Mouse (Mus musculus): ENCODE results near the gene Spc25. TPM values are rescaled to one million over a fixed set of nuclear protein-coding genes. Genes with fewer than 3 reads are reported as not detected.

Spc25 gene
- total and polyA plus RNA-seq, 3 experiments: 19.4 to 112 (median 101) TPM

DNA sequence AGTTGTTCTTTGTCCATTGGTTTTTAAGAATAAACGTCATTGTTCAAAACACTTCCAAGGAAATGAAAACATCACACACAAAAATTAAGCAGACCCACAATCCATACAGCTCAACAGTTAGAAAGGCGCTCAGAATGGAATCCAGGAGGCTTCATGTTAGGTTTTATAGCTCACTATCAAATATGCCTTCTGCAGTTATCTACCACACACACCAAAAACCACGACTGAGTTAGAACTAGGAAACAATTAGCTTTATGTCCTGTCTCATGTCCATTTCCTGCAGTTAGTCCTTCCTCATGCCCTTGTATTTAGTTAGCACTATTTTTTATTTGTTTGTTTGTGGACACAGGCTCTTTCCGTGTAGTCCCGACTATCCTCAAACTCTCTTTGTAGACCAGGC lies 14.9 kb downstream of the Spc25 start:
- Histone ChIP-seq H3K36me3 (replicated peaks) (peaks cover 65% of the 10 kb centered on the region), H3K9me3 (replicated peaks) (no peaks in the 10 kb centered on the region), H3K27me3 (ENCODE audit: insufficient read depth, low read length) (no peaks in the 10 kb centered on the region), H3K4me1 (ENCODE audit: insufficient read depth, low read depth, low read length) (no peaks in the 10 kb centered on the region; the same call in 1 of the 2 replicates), H3K4me3 (ENCODE audit: low read depth, low read length) (no peak overlapping the region)
- TF ChIP-seq GATA1 (IDR thresholded peaks at IDR 0.05; ENCODE audit: borderline replicate concordance, low read length): no peak
- no peak for TF ChIP-seq CTCF (IDR thresholded peaks at IDR 0.05; ENCODE audit: low read depth, low read length)
- TF ChIP-seq GATA2 (IDR thresholded peaks at IDR 0.05; ENCODE audit: borderline replicate concordance, low read depth, low read length): no peak
- TF ChIP-seq POLR2AphosphoS5 (IDR thresholded peaks at IDR 0.05; ENCODE audit: insufficient replicate concordance, low read depth, low read length): no peak
- TF ChIP-seq TAL1 (conservative IDR thresholded peaks at IDR 0.05; ENCODE audit: low read depth, low read length): no peak
- no peak for DNase-seq (ENCODE audit: low spot score)
- no peak for ATAC-seq (ENCODE audit: extremely low read depth, insufficient number of reproducible peaks, low FRiP score, poor library complexity, severe bottlenecking)

DNA sequence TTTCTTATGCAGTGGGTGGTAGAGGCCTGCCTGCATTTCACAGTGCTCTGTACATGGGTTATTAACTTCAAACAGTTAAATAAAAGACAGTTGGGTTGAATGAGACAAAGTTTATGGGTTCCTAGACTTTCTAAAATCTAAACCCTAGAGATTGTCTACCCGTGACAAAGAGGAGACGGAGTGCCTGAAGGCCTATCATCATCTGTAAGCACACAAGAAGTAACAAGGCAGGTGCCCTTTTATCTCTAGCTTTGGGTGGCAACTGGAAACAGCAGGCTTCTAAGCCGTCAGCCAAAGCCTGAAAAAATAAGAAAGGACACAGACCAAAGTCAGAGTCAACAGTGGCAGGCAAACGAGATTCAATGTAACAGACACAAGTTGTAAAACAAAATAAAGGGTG lies 16.8 kb downstream of the Spc25 start:
- Histone ChIP-seq H3K4me1 (ENCODE audit: insufficient read depth, low read depth, low read length) (no peaks in the 10 kb centered on the region; the same call in 1 of the 2 replicates), H3K4me3 (ENCODE audit: low read depth, low read length) (no peak overlapping the region), H3K36me3 (replicated peaks) (peaks cover 51% of the 10 kb centered on the region), H3K27me3 (ENCODE audit: insufficient read depth, low read length) (no peaks in the 10 kb centered on the region), H3K9me3 (replicated peaks) (no peaks in the 10 kb centered on the region)
- ATAC-seq (ENCODE audit: extremely low read depth, insufficient number of reproducible peaks, low FRiP score, poor library complexity, severe bottlenecking) (no peak), DNase-seq (ENCODE audit: low spot score) (no peak)
- TF ChIP-seq POLR2AphosphoS5 (IDR thresholded peaks at IDR 0.05; ENCODE audit: insufficient replicate concordance, low read depth, low read length) (no peak), CTCF (IDR thresholded peaks at IDR 0.05; ENCODE audit: low read depth, low read length) (no peak), GATA2 (IDR thresholded peaks at IDR 0.05; ENCODE audit: borderline replicate concordance, low read depth, low read length) (no peak), GATA1 (IDR thresholded peaks at IDR 0.05; ENCODE audit: borderline replicate concordance, low read length) (no peak), TAL1 (conservative IDR thresholded peaks at IDR 0.05; ENCODE audit: low read depth, low read length) (no peak)

DNA sequence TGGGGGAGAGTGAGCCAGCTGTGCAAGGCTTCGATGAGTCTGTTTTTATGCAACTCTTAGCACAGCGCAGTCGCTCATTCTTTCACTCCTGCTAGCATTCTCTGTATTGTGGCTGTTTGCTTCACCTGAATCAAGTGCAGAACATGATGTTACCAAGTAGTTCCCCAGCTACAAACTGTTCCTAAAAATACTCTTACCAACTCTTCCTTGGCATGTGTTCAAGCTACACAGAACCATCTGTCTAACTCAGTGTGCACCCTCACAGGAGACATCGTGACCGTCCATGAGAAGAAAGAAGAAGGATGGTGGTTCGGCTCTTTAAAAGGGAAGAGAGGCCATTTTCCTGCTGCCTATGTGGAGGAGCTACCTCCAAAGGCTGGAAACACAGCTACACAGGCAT lies 17.3 kb downstream of the Spc25 start:
- TF ChIP-seq TAL1 (conservative IDR thresholded peaks at IDR 0.05; ENCODE audit: low read depth, low read length) (no peak), CTCF (IDR thresholded peaks at IDR 0.05; ENCODE audit: low read depth, low read length) (no peak), GATA1 (IDR thresholded peaks at IDR 0.05; ENCODE audit: borderline replicate concordance, low read length) (no peak), POLR2AphosphoS5 (IDR thresholded peaks at IDR 0.05; ENCODE audit: insufficient replicate concordance, low read depth, low read length) (no peak), GATA2 (IDR thresholded peaks at IDR 0.05; ENCODE audit: borderline replicate concordance, low read depth, low read length) (no peak)
- Histone ChIP-seq H3K36me3 (replicated peaks) (peaks cover 46% of the 10 kb centered on the region), H3K9me3 (replicated peaks) (no peaks in the 10 kb centered on the region), H3K4me1 (ENCODE audit: insufficient read depth, low read depth, low read length) (no peaks in the 10 kb centered on the region; the same call in 1 of the 2 replicates), H3K4me3 (ENCODE audit: low read depth, low read length) (no peak overlapping the region), H3K27me3 (ENCODE audit: insufficient read depth, low read length) (no peaks in the 10 kb centered on the region)
- no peak for ATAC-seq (ENCODE audit: extremely low read depth, insufficient number of reproducible peaks, low FRiP score, poor library complexity, severe bottlenecking)
- no peak for DNase-seq (ENCODE audit: low spot score)

DNA sequence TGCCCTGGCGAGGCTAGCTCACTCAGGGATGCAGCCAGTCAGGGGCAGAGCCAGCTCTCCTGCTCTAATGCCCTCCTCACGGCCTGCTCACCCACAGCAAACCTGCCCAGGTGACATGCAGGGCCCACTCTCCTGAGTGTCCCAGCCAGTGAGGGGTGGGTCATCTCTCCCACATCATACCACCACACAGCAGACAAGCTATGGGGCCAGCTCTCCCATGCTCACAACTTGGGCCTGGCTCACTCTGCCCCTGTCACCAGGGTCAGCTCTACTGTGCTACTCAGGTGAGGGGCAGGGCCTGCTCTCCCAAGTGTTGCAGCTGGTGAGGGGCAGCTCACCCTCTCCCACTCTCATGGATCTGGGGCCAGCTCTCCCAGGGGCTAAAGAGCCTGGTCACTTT lies 18.0 kb downstream of the Spc25 start:
- Histone ChIP-seq H3K4me1 (ENCODE audit: insufficient read depth, low read depth, low read length) (no peaks in the 10 kb centered on the region; the same call in 1 of the 2 replicates), H3K9me3 (replicated peaks) (no peaks in the 10 kb centered on the region), H3K4me3 (ENCODE audit: low read depth, low read length) (no peak overlapping the region), H3K36me3 (replicated peaks) (peaks cover 39% of the 10 kb centered on the region), H3K27me3 (ENCODE audit: insufficient read depth, low read length) (no peaks in the 10 kb centered on the region)
- no peak for DNase-seq (ENCODE audit: low spot score)
- no peak for TF ChIP-seq POLR2AphosphoS5 (IDR thresholded peaks at IDR 0.05; ENCODE audit: insufficient replicate concordance, low read depth, low read length)
- no peak for TF ChIP-seq CTCF (IDR thresholded peaks at IDR 0.05; ENCODE audit: low read depth, low read length)
- TF ChIP-seq GATA2 (IDR thresholded peaks at IDR 0.05; ENCODE audit: borderline replicate concordance, low read depth, low read length): no peak
- no peak for TF ChIP-seq TAL1 (conservative IDR thresholded peaks at IDR 0.05; ENCODE audit: low read depth, low read length)
- ATAC-seq (ENCODE audit: extremely low read depth, insufficient number of reproducible peaks, low FRiP score, poor library complexity, severe bottlenecking): no peak

DNA sequence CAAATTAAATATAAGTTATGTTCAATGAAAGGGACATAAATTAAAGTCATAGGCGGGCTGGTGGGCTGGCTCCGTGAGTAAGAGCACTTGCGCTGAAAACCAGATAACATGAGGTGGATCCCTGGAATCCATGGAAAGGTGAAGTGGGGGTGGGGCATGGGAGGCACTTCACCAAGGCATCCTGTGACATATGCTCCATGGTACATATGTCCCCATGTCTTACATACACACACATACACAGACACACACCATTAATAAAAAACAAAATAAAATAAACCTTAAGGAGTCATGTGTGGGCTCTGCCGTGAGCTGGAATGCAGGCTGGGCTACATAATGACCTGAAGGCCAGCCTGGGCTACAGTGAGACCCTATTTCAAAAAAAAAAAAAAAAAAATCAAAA lies 26.3 kb downstream of the Spc25 start:
- H3K27me3 ChIP-seq (ENCODE audit: insufficient read depth, low read length): no peaks in the 10 kb centered on the region; the same call in 1 of the 2 replicates
- H3K4me1 ChIP-seq (ENCODE audit: insufficient read depth, low read depth, low read length): no peaks in the 10 kb centered on the region
- TF ChIP-seq POLR2AphosphoS5 (IDR thresholded peaks at IDR 0.05; ENCODE audit: insufficient replicate concordance, low read depth, low read length) (no peak), TAL1 (conservative IDR thresholded peaks at IDR 0.05; ENCODE audit: low read depth, low read length) (no peak), CTCF (IDR thresholded peaks at IDR 0.05; ENCODE audit: low read depth, low read length) (no peak)
- DNase-seq (ENCODE audit: low spot score): no peak
- no peaks in the 10 kb centered on the region for H3K36me3 ChIP-seq (replicated peaks)
- no peak for ATAC-seq (ENCODE audit: extremely low read depth, insufficient number of reproducible peaks, low FRiP score, poor library complexity, severe bottlenecking)
- H3K9me3 ChIP-seq (replicated peaks): no peaks in the 10 kb centered on the region
- no peak overlapping the region for H3K4me3 ChIP-seq (ENCODE audit: low read depth, low read length)

DNA sequence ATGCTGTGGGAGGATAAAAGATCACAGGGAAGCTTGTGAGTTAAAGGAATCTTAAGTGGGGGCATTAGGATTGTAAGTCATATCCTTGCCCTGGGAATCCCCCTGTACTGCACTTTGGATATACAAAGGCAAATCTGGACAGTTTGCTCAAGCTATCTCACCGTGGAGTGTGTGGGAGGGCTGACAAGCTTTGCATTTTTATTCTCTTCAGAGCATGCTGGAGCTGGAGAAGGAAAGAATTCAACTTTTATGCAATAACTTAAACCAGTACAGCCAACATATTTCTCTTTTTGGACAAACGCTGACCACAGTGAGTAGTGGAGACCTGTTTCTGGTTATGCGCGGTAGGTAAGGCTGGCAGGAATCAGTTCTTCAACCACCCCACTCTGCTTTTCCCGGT lies 30.7 kb downstream of the Spc25 start:
- no peak for DNase-seq (ENCODE audit: low spot score)
- TF ChIP-seq GATA1 (IDR thresholded peaks at IDR 0.05; ENCODE audit: borderline replicate concordance, low read length) (no peak), TAL1 (conservative IDR thresholded peaks at IDR 0.05; ENCODE audit: low read depth, low read length) (no peak), POLR2AphosphoS5 (IDR thresholded peaks at IDR 0.05; ENCODE audit: insufficient replicate concordance, low read depth, low read length) (no peak), CTCF (IDR thresholded peaks at IDR 0.05; ENCODE audit: low read depth, low read length) (no peak)
- H3K27me3 ChIP-seq (ENCODE audit: insufficient read depth, low read length): peaks cover 17% of the 10 kb centered on the region
- H3K9me3 ChIP-seq (replicated peaks): no peaks in the 10 kb centered on the region
- no peaks in the 10 kb centered on the region for H3K4me1 ChIP-seq (ENCODE audit: insufficient read depth, low read depth, low read length)
- ATAC-seq (ENCODE audit: extremely low read depth, insufficient number of reproducible peaks, low FRiP score, poor library complexity, severe bottlenecking): no peak
- H3K4me3 ChIP-seq (ENCODE audit: low read depth, low read length): no peak overlapping the region
- H3K36me3 ChIP-seq (replicated peaks): no peaks in the 10 kb centered on the region

Measured in G1E (cell line).